Mouse (Mus musculus) ES-Bruce4 (cell line): ENCODE results near the gene Psenen. TPM values are rescaled to one million over a fixed set of nuclear protein-coding genes. Genes with fewer than 3 reads are reported as not detected.

Experiments used
- H3K27ac ChIP-seq: 2 replicates; pipeline ENCODE4 v1.5.1; 2012; ENCODE audit warnings: low read length, inconsistent platforms; ENCODE audit not compliant: insufficient read depth
- H3K27me3 ChIP-seq: 2 replicates; pipeline ENCODE4 v1.6.1; 2012; ENCODE audit warnings: mild to moderate bottlenecking, low read length, inconsistent platforms; ENCODE audit not compliant: control insufficient read depth, poor library complexity, insufficient read depth, severe bottlenecking
- H3K36me3 ChIP-seq: 2 replicates; pipeline ENCODE4 v1.6.1; 2012; ENCODE audit warnings: inconsistent platforms, mild to moderate bottlenecking, low read length, moderate library complexity; ENCODE audit not compliant: control insufficient read depth, poor library complexity, insufficient read depth, severe bottlenecking
- H3K4me1 ChIP-seq: one replicate; pipeline ENCODE4 v1.8.1; 2011; ENCODE audit warnings: low read length; ENCODE audit not compliant: control insufficient read depth, insufficient read depth
- H3K4me3 ChIP-seq: 2 replicates; pipeline ENCODE4 v1.5.1; 2011; ENCODE audit warnings: low read depth, mild to moderate bottlenecking, low read length
- H3K9ac ChIP-seq: 2 replicates; pipeline ENCODE4 v1.6.1; 2012; ENCODE audit warnings: low read depth, mild to moderate bottlenecking, inconsistent platforms; ENCODE audit not compliant: poor library complexity, severe bottlenecking
- H3K9me3 ChIP-seq: replicated peaks from 2 replicates; pipeline ENCODE4 v1.6.1; 2012; ENCODE audit warnings: mild to moderate bottlenecking, low read length, inconsistent platforms; ENCODE audit not compliant: control insufficient read depth, poor library complexity, insufficient read depth, severe bottlenecking
- CTCF ChIP-seq: IDR thresholded peaks from one replicate; pipeline ENCODE4 v1.8.1; 2011; ENCODE audit warnings: low read depth, low read length
- EP300 ChIP-seq: IDR thresholded peaks from 2 replicates; pipeline ENCODE4 v1.6.1; 2011; ENCODE audit warnings: low read depth, low read length; ENCODE audit not compliant: insufficient read depth
- POLR2A ChIP-seq: IDR thresholded peaks from one replicate; pipeline ENCODE4 v1.8.1; 2011; ENCODE audit warnings: low read length; ENCODE audit not compliant: insufficient read depth
- polyA plus RNA-seq: library from polyadenylated mRNA; stranded (reverse); fragments of >200 nt; gene quantifications from 2 replicates; pipeline ENCODE4 v1.2.4, GENCODE M21; 2011; ENCODE audit warnings: low read depth; ENCODE audit not compliant: missing spikeins, insufficient read depth, insufficient read length

Psenen gene
- polyA plus RNA-seq, 1 experiment = 99.8 TPM

GRCm38 (mm10) chr7:30526399-30526798 lies 37.0 kb downstream of the Psenen start:
- no peaks in the 10 kb centered on the region for H3K27me3 ChIP-seq
- peaks cover 1% of the 10 kb centered on the region for H3K4me1 ChIP-seq
- TF ChIP-seq POLR2A = no peak
- TF ChIP-seq EP300 = no peak
- no peak for TF ChIP-seq CTCF
- H3K4me3 ChIP-seq = 0 out of 2 replicates have a peak overlapping the region, but pooled peaks have one; percentile 0
- H3K36me3 ChIP-seq = no peaks in the 10 kb centered on the region
- H3K27ac ChIP-seq = no peak overlapping the region
- H3K9me3 ChIP-seq = no peaks in the 10 kb centered on the region
- peak overlapping the region; percentile 17; the same call in 1 of the 2 replicates for H3K9ac ChIP-seq

GRCm38 (mm10) chr7:30525954-30526353 lies 37.5 kb downstream of the Psenen start:
- Histone ChIP-seq H3K27ac (no peak overlapping the region), H3K4me3 (0 out of 2 replicates have a peak overlapping the region, but pooled peaks have one; percentile 0), H3K4me1 (peaks cover 1% of the 10 kb centered on the region), H3K36me3 (no peaks in the 10 kb centered on the region), H3K9ac (0 out of 2 replicates have a peak overlapping the region, but pooled peaks have one; percentile 17), H3K27me3 (no peaks in the 10 kb centered on the region), H3K9me3 (no peaks in the 10 kb centered on the region)
- TF ChIP-seq EP300 (no peak), CTCF (no peak), POLR2A (no peak)

- Histone ChIP-seq H3K9me3 (no peaks in the 10 kb centered on the region), H3K9ac (no peak overlapping the region), H3K4me1 (peaks cover 1% of the 10 kb centered on the region), H3K36me3 (no peaks in the 10 kb centered on the region), H3K27me3 (no peaks in the 10 kb centered on the region), H3K27ac (no peak overlapping the region), H3K4me3 (no peak overlapping the region)
- TF ChIP-seq EP300 (no peak), POLR2A (no peak), CTCF (no peak)
Observed at GRCm38 (mm10) chr7:30524487-30524886, 38.9 kb downstream of the Psenen start.

GRCm38 (mm10) chr7:30522871-30523270 lies 40.6 kb downstream of the Psenen start:
- Histone ChIP-seq H3K9ac (no peak overlapping the region), H3K36me3 (no peaks in the 10 kb centered on the region), H3K9me3 (no peaks in the 10 kb centered on the region), H3K4me1 (peaks cover 1% of the 10 kb centered on the region), H3K27me3 (no peaks in the 10 kb centered on the region), H3K27ac (no peak overlapping the region), H3K4me3 (no peak overlapping the region)
- TF ChIP-seq CTCF (no peak), POLR2A (no peak), EP300 (no peak)

GRCm38 (mm10) chr7:30520856-30521255 lies 42.6 kb downstream of the Psenen start:
- Histone ChIP-seq H3K9ac (no peak overlapping the region), H3K27me3 (no peaks in the 10 kb centered on the region), H3K4me1 (peaks cover 1% of the 10 kb centered on the region), H3K27ac (no peak overlapping the region), H3K4me3 (no peak overlapping the region), H3K9me3 (no peaks in the 10 kb centered on the region), H3K36me3 (no peaks in the 10 kb centered on the region)
- no peak for TF ChIP-seq POLR2A
- TF ChIP-seq EP300 = no peak
- no peak for TF ChIP-seq CTCF

- TF ChIP-seq POLR2A = no peak
- TF ChIP-seq CTCF = no peak
- no peak for TF ChIP-seq EP300
- Histone ChIP-seq H3K9me3 (no peaks in the 10 kb centered on the region), H3K36me3 (no peaks in the 10 kb centered on the region), H3K4me3 (no peak overlapping the region), H3K9ac (no peak overlapping the region), H3K27me3 (no peaks in the 10 kb centered on the region), H3K27ac (no peak overlapping the region), H3K4me1 (no peaks in the 10 kb centered on the region)
Observed at GRCm38 (mm10) chr7:30520396-30520795, 43.0 kb downstream of the Psenen start.

GRCm38 (mm10) chr7:30518325-30518724 lies 45.1 kb downstream of the Psenen start:
- peak overlapping the region; percentile 43 for H3K4me3 ChIP-seq
- TF ChIP-seq CTCF (peak; percentile 58), EP300 (peak; percentile 75), POLR2A (no peak)

More at GRCm38 (mm10) chr7:30518325-30518724, 45.1 kb downstream of the Psenen start:
- Histone ChIP-seq H3K4me1 (no peaks in the 10 kb centered on the region), H3K9ac (no peak overlapping the region), H3K27me3 (no peaks in the 10 kb centered on the region), H3K27ac (no peak overlapping the region), H3K9me3 (no peaks in the 10 kb centered on the region), H3K36me3 (no peaks in the 10 kb centered on the region)
